Mouse (Mus musculus) thymus, adult 2 months (tissue): ENCODE measurements around the gene Il10ra. TPM values are rescaled to one million over a fixed set of nuclear protein-coding genes. Genes with fewer than 3 reads are reported as not detected.

Experiments
- DNase-seq: peaks from one replicate; pipeline ENCODE4 v3.0.0; 2021
- H3K27ac ChIP-seq: fragments of 200-500 bp; 2 replicates; pipeline ENCODE4 v1.5.1; 2012; ENCODE audit warnings: low read length, control low read depth; ENCODE audit not compliant: control insufficient read depth, insufficient read depth
- H3K27me3 ChIP-seq: fragments of 200-500 bp; 2 replicates; pipeline ENCODE4 v1.6.1; 2012; ENCODE audit warnings: mild to moderate bottlenecking, low read length, moderate library complexity, mixed read lengths; ENCODE audit not compliant: control insufficient read depth, insufficient read depth
- H3K36me3 ChIP-seq: fragments of 200-500 bp; 2 replicates; pipeline ENCODE4 v1.6.1; 2012; ENCODE audit warnings: mild to moderate bottlenecking, low read length, moderate library complexity; ENCODE audit not compliant: control insufficient read depth, insufficient read depth
- H3K4me1 ChIP-seq: fragments of 200-500 bp; replicated peaks from 2 replicates; pipeline ENCODE4 v1.6.1; 2012; ENCODE audit warnings: low read length; ENCODE audit not compliant: control insufficient read depth, insufficient read depth
- H3K4me3 ChIP-seq: fragments of 200-500 bp; 2 replicates; pipeline ENCODE4 v1.5.1; 2012; ENCODE audit warnings: mild to moderate bottlenecking, low read length, control low read depth, moderate library complexity; ENCODE audit not compliant: control insufficient read depth, insufficient read depth
- CTCF ChIP-seq: fragments of 200-500 bp; IDR thresholded peaks from 2 replicates; pipeline ENCODE4 v1.5.1; 2012; ENCODE audit warnings: mild to moderate bottlenecking, control low read depth, low read length, moderate library complexity, borderline replicate concordance; ENCODE audit not compliant: control insufficient read depth, poor library complexity, insufficient read depth; ENCODE audit errors: extremely low read depth
- POLR2A ChIP-seq: fragments of 200-500 bp; IDR thresholded peaks from 2 replicates; pipeline ENCODE4 v1.6.1; 2012; ENCODE audit warnings: mild to moderate bottlenecking, low read length, control low read depth, moderate library complexity; ENCODE audit not compliant: control insufficient read depth, poor library complexity, insufficient read depth; ENCODE audit errors: extremely low read depth
- WGBS: fragments of 180-500 bp; shearing (Covaris S2); methylation state at CpG from one replicate; pipeline ENCODE4 v1.1.7; 2018; 5-methylcytosine and 5-hydroxymethylcytosine counted together
- polyA plus RNA-seq: library from polyadenylated mRNA; depleted of rRNA; stranded (reverse); fragments of >200 nt; gene quantifications from 2 replicates; pipeline ENCODE4 v1.2.3, GENCODE M21; 2012

Gene Il10ra
- polyA plus RNA-seq, 1 experiment, result 36.8 TPM

- no peak for TF ChIP-seq CTCF
- TF ChIP-seq POLR2A, result no peak
- no peak overlapping the region for H3K27ac ChIP-seq
- DNase-seq, result no peak
- no peak overlapping the region for H3K4me3 ChIP-seq
- WGBS, result 25% methylated on average over 5 of the region's 5 CpGs
- H3K4me1 ChIP-seq, result peaks cover 21% of the 10 kb centered on the region
- no peaks in the 10 kb centered on the region for H3K27me3 ChIP-seq
- H3K36me3 ChIP-seq, result no peaks in the 10 kb centered on the region
Observed at GRCm38 (mm10) chr9:45241397-45241796, 27.6 kb downstream of the Il10ra start.

GRCm38 (mm10) chr9:45236744-45237143 lies 32.2 kb downstream of the Il10ra start:
- H3K27me3 ChIP-seq, result no peaks in the 10 kb centered on the region
- H3K27ac ChIP-seq, result no peak overlapping the region
- H3K4me1 ChIP-seq, result peaks cover 25% of the 10 kb centered on the region
- H3K4me3 ChIP-seq, result no peak overlapping the region
- no peaks in the 10 kb centered on the region for H3K36me3 ChIP-seq
- WGBS, result 68% methylated on average over 7 of the region's 7 CpGs
- no peak for DNase-seq
- TF ChIP-seq CTCF (no peak), POLR2A (no peak)

GRCm38 (mm10) chr9:45235668-45236227 lies 33.2 kb downstream of the Il10ra start:
- WGBS, result 22% methylated on average over 6 of the region's 6 CpGs
- TF ChIP-seq POLR2A (no peak), CTCF (no peak)
- no peaks in the 10 kb centered on the region for H3K27me3 ChIP-seq
- H3K4me3 ChIP-seq, result no peak overlapping the region
- H3K4me1 ChIP-seq, result peaks cover 18% of the 10 kb centered on the region
- peak overlapping the region; percentile 95 for H3K27ac ChIP-seq
- no peaks in the 10 kb centered on the region for H3K36me3 ChIP-seq
- no peak for DNase-seq

GRCm38 (mm10) chr9:45229359-45229758 lies 39.6 kb downstream of the Il10ra start:
- H3K27ac ChIP-seq, result no peak overlapping the region

GRCm38 (mm10) chr9:45221567-45221966 lies 47.4 kb downstream of the Il10ra start:
- peak; percentile 93 for DNase-seq
- 9% methylated on average over 6 of the region's 6 CpGs for WGBS
- Histone ChIP-seq H3K27me3 (no peaks in the 10 kb centered on the region), H3K36me3 (no peaks in the 10 kb centered on the region), H3K27ac (no peak overlapping the region), H3K4me1 (peaks cover 41% of the 10 kb centered on the region), H3K4me3 (no peak overlapping the region)
- TF ChIP-seq CTCF (no peak), POLR2A (no peak)

More at GRCm38 (mm10) chr9:45229359-45229758, 39.6 kb downstream of the Il10ra start:
- Histone ChIP-seq H3K27me3 (no peaks in the 10 kb centered on the region), H3K36me3 (no peaks in the 10 kb centered on the region), H3K4me1 (peaks cover 10% of the 10 kb centered on the region), H3K4me3 (no peak overlapping the region)
- WGBS, result 64% methylated on average over 8 of the region's 8 CpGs
- TF ChIP-seq CTCF, result no peak
- no peak for TF ChIP-seq POLR2A
- no peak for DNase-seq

GRCm38 (mm10) chr9:45219644-45220043 lies 49.3 kb downstream of the Il10ra start:
- Histone ChIP-seq H3K27me3 (no peaks in the 10 kb centered on the region), H3K4me1 (peaks cover 49% of the 10 kb centered on the region), H3K4me3 (no peak overlapping the region), H3K36me3 (no peaks in the 10 kb centered on the region), H3K27ac (no peak overlapping the region)
- no peak for TF ChIP-seq CTCF
- no peak for TF ChIP-seq POLR2A
- DNase-seq, result no peak
- 94% methylated on average over 3 of the region's 3 CpGs for WGBS
